Mouse (Mus musculus): ENCODE data around the gene Tnfrsf19. TPM values are rescaled to one million over a fixed set of nuclear protein-coding genes. Genes with fewer than 3 reads are reported as not detected.

Gene Tnfrsf19
- polyA plus RNA-seq, 1 experiment from 2014 or later: 5.1 TPM

- H3K9me3 ChIP-seq (replicated peaks; ENCODE audit: control insufficient read depth, low read length): no peaks in the 10 kb centered on the region
These were observed 41.0 kb downstream of the Tnfrsf19 start for GRCm38 (mm10) chr14:61005127-61005837.

DNA sequence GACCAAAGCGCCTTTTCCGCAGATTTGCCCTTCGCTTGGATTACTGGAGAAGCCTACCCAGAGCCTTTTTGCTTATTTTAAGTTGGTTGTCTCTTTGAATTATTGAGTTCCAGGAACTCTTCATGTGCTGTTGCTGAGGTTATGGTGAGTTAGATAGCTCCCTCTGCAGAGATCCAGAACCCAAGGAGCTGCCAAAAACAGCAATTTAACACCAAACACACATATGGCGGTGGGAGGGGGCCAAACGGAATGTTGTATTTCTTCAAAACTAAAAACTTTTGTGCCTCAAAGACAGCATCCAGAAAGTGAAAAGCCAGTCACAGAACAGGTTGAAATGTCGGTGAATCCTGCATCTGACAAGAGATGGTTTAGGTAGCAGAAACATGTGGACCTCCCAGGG is 42.6 kb downstream of the Tnfrsf19 start:
- 75% methylated on average over 6 of the region's 6 CpGs for WGBS (ENCODE audit: insufficient replicate concordance)

More at GRCm38 (mm10) chr14:61005127-61005837, 41.0 kb downstream of the Tnfrsf19 start:
- H3K27me3 ChIP-seq (ENCODE audit: control insufficient read depth, insufficient read depth, low read depth, low read length): no peaks in the 10 kb centered on the region
- no peaks in the 10 kb centered on the region for H3K4me1 ChIP-seq (ENCODE audit: control insufficient read depth, low read depth, low read length)
- no peak overlapping the region for H3K9ac ChIP-seq (ENCODE audit: low read depth, low read length)
- H3K36me3 ChIP-seq (ENCODE audit: control insufficient read depth, insufficient read depth): no peaks in the 10 kb centered on the region
- no peak overlapping the region for H3K4me3 ChIP-seq (ENCODE audit: low read depth, low read length)
- H3K27ac ChIP-seq (ENCODE audit: low read length): no peak overlapping the region
- no peak for ATAC-seq (ENCODE audit: low read depth)
- 45% methylated on average over 17 of the region's 17 CpGs for WGBS (ENCODE audit: insufficient replicate concordance)
- H3K4me2 ChIP-seq (ENCODE audit: low read depth, low read length): no peak overlapping the region

DNA sequence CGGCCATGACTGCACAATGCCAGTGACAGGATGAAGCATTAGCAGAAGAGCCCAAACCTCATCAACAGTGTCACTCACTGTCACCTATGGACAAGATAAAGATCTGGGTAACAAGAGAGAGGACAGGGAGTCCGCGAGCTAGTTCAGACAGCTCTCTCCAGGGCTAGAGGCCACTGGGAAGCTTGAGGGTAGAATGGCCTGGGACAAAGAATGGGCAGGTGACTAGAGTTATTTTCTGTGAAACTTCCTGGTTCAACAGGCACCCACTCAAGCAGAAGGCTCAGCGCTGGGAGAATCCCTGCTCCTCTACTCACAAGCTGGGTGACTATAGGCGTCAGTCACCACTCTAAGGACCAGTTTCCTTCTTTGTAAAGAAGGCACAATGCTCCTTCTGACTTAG is 46.2 kb downstream of the Tnfrsf19 start:
- Histone ChIP-seq H3K9me3 (replicated peaks; ENCODE audit: control insufficient read depth, low read length) (no peaks in the 10 kb centered on the region), H3K4me2 (ENCODE audit: low read depth, low read length) (no peak overlapping the region), H3K4me1 (ENCODE audit: control insufficient read depth, low read depth, low read length) (no peaks in the 10 kb centered on the region; the same call in 1 of the 2 replicates), H3K9ac (ENCODE audit: low read depth, low read length) (no peak overlapping the region), H3K27ac (ENCODE audit: low read length) (no peak overlapping the region), H3K27me3 (ENCODE audit: control insufficient read depth, insufficient read depth, low read depth, low read length) (no peaks in the 10 kb centered on the region), H3K4me3 (ENCODE audit: low read depth, low read length) (no peak overlapping the region), H3K36me3 (ENCODE audit: control insufficient read depth, insufficient read depth) (no peaks in the 10 kb centered on the region)
- ATAC-seq (ENCODE audit: low read depth): no peak
- WGBS (ENCODE audit: insufficient replicate concordance): 69% methylated on average over 5 of the region's 5 CpGs

More for the DNA sequence above, 42.6 kb downstream of the Tnfrsf19 start:
- no peak overlapping the region for H3K27ac ChIP-seq (ENCODE audit: low read length)
- no peaks in the 10 kb centered on the region for H3K9me3 ChIP-seq (replicated peaks; ENCODE audit: control insufficient read depth, low read length)
- H3K4me2 ChIP-seq (ENCODE audit: low read depth, low read length): no peak overlapping the region
- ATAC-seq (ENCODE audit: low read depth): no peak
- no peaks in the 10 kb centered on the region for H3K27me3 ChIP-seq (ENCODE audit: control insufficient read depth, insufficient read depth, low read depth, low read length)
- no peaks in the 10 kb centered on the region for H3K4me1 ChIP-seq (ENCODE audit: control insufficient read depth, low read depth, low read length)
- no peak overlapping the region for H3K4me3 ChIP-seq (ENCODE audit: low read depth, low read length)
- H3K9ac ChIP-seq (ENCODE audit: low read depth, low read length): no peak overlapping the region
- H3K36me3 ChIP-seq (ENCODE audit: control insufficient read depth, insufficient read depth): no peaks in the 10 kb centered on the region

- Histone ChIP-seq H3K27me3 (ENCODE audit: control insufficient read depth, insufficient read depth, low read depth, low read length) (no peaks in the 10 kb centered on the region), H3K27ac (ENCODE audit: low read length) (no peak overlapping the region), H3K9ac (ENCODE audit: low read depth, low read length) (no peak overlapping the region), H3K36me3 (ENCODE audit: control insufficient read depth, insufficient read depth) (no peaks in the 10 kb centered on the region), H3K9me3 (replicated peaks; ENCODE audit: control insufficient read depth, low read length) (no peaks in the 10 kb centered on the region), H3K4me3 (ENCODE audit: low read depth, low read length) (no peak overlapping the region), H3K4me2 (ENCODE audit: low read depth, low read length) (no peak overlapping the region), H3K4me1 (ENCODE audit: control insufficient read depth, low read depth, low read length) (peaks cover 2% of the 10 kb centered on the region; the same call in 1 of the 2 replicates)
- 65% methylated on average over 6 of the region's 6 CpGs for WGBS (ENCODE audit: insufficient replicate concordance)
- no peak for ATAC-seq (ENCODE audit: low read depth)
These were observed 49.7 kb downstream of the Tnfrsf19 start for GRCm38 (mm10) chr14:60996556-60996955.

DNA sequence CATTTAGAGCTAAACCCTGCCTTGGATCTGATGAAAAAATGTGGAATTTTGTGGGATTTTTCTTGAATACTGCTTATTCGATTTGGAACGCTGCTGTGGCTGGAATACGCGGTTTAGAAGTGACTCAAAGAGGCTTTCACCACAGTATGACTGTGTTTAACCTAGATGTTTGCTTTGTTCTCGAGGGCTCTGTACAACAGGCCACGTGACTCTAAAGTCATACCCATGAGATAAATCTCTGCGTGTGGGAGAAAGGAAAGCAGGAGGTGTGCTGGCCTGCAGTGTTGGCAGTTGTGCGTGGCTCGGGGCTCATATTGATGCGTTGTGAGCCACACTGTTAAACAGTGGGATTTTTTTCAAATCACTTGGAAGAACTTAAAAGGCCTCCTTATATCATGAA is 52.8 kb downstream of the Tnfrsf19 start:
- peak overlapping the region; percentile 82 for H3K27ac ChIP-seq (ENCODE audit: low read length)
- H3K36me3 ChIP-seq (ENCODE audit: control insufficient read depth, insufficient read depth): no peaks in the 10 kb centered on the region
- H3K4me3 ChIP-seq (ENCODE audit: low read depth, low read length): no peak overlapping the region
- peaks cover 2% of the 10 kb centered on the region; the same call in 1 of the 2 replicates for H3K4me1 ChIP-seq (ENCODE audit: control insufficient read depth, low read depth, low read length)
- H3K9ac ChIP-seq (ENCODE audit: low read depth, low read length): no peak overlapping the region
- H3K4me2 ChIP-seq (ENCODE audit: low read depth, low read length): peak overlapping the region; percentile 35; the same call in 1 of the 2 replicates
- ATAC-seq (ENCODE audit: low read depth): peak; percentile 86
- no peaks in the 10 kb centered on the region for H3K9me3 ChIP-seq (replicated peaks; ENCODE audit: control insufficient read depth, low read length)
- H3K27me3 ChIP-seq (ENCODE audit: control insufficient read depth, insufficient read depth, low read depth, low read length): no peaks in the 10 kb centered on the region
- WGBS (ENCODE audit: insufficient replicate concordance): 56% methylated on average over 10 of the region's 10 CpGs

- Histone ChIP-seq H3K27ac (ENCODE audit: low read length) (peak overlapping the region; percentile 82), H3K4me1 (ENCODE audit: control insufficient read depth, low read depth, low read length) (peaks cover 2% of the 10 kb centered on the region; the same call in 1 of the 2 replicates), H3K4me3 (ENCODE audit: low read depth, low read length) (no peak overlapping the region), H3K4me2 (ENCODE audit: low read depth, low read length) (peak overlapping the region; percentile 35; the same call in 1 of the 2 replicates), H3K36me3 (ENCODE audit: control insufficient read depth, insufficient read depth) (no peaks in the 10 kb centered on the region), H3K9ac (ENCODE audit: low read depth, low read length) (no peak overlapping the region), H3K9me3 (replicated peaks; ENCODE audit: control insufficient read depth, low read length) (no peaks in the 10 kb centered on the region), H3K27me3 (ENCODE audit: control insufficient read depth, insufficient read depth, low read depth, low read length) (no peaks in the 10 kb centered on the region)
- ATAC-seq (ENCODE audit: low read depth): peak; percentile 64
- WGBS (ENCODE audit: insufficient replicate concordance): 65% methylated on average over 3 of the region's 3 CpGs
These were observed 53.2 kb downstream of the Tnfrsf19 start for GRCm38 (mm10) chr14:60993092-60993491.

GRCm38 (mm10) chr14:60992144-60992543 is 54.1 kb downstream of the Tnfrsf19 start:
- H3K36me3 ChIP-seq (ENCODE audit: control insufficient read depth, insufficient read depth): no peaks in the 10 kb centered on the region
- H3K9ac ChIP-seq (ENCODE audit: low read depth, low read length): no peak overlapping the region
- no peak overlapping the region for H3K4me3 ChIP-seq (ENCODE audit: low read depth, low read length)
- H3K4me2 ChIP-seq (ENCODE audit: low read depth, low read length): no peak overlapping the region
- ATAC-seq (ENCODE audit: low read depth): no peak
- peaks cover 2% of the 10 kb centered on the region; the same call in 1 of the 2 replicates for H3K4me1 ChIP-seq (ENCODE audit: control insufficient read depth, low read depth, low read length)
- H3K27ac ChIP-seq (ENCODE audit: low read length): no peak overlapping the region
- WGBS (ENCODE audit: insufficient replicate concordance): 69% methylated on average over 4 of the region's 4 CpGs
- H3K27me3 ChIP-seq (ENCODE audit: control insufficient read depth, insufficient read depth, low read depth, low read length): no peaks in the 10 kb centered on the region
- H3K9me3 ChIP-seq (replicated peaks; ENCODE audit: control insufficient read depth, low read length): no peaks in the 10 kb centered on the region

GRCm38 (mm10) chr14:60988228-60988627 is 58.1 kb downstream of the Tnfrsf19 start:
- no peaks in the 10 kb centered on the region for H3K36me3 ChIP-seq (ENCODE audit: control insufficient read depth, insufficient read depth)
- no peak overlapping the region for H3K4me2 ChIP-seq (ENCODE audit: low read depth, low read length)
- no peaks in the 10 kb centered on the region for H3K9me3 ChIP-seq (replicated peaks; ENCODE audit: control insufficient read depth, low read length)
- H3K4me1 ChIP-seq (ENCODE audit: control insufficient read depth, low read depth, low read length): no peaks in the 10 kb centered on the region; the same call in 1 of the 2 replicates
- H3K4me3 ChIP-seq (ENCODE audit: low read depth, low read length): no peak overlapping the region
- no peaks in the 10 kb centered on the region for H3K27me3 ChIP-seq (ENCODE audit: control insufficient read depth, insufficient read depth, low read depth, low read length)
- WGBS (ENCODE audit: insufficient replicate concordance): 38% methylated on average over 6 of the region's 6 CpGs
- no peak overlapping the region for H3K9ac ChIP-seq (ENCODE audit: low read depth, low read length)
- no peak overlapping the region for H3K27ac ChIP-seq (ENCODE audit: low read length)
- ATAC-seq (ENCODE audit: low read depth): no peak

DNA sequence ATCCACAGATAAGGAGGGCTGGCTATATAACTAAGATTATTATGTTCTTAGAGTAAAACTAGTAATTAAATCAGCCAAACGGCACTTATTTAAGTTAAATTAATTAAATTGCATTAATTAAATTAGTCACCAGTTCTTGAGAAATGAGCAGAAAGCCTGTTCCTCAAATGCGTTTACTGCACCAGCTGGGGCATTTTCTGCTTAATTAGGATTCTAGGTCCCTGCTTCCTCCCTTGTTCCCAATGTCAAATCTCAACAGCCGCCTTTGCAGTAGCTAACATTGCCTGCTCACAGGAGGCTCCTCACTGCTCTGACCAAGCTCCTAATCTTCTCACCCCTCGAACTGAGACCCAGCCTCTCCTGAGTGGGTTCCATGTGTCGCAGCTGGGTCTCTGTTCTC is 59.4 kb downstream of the Tnfrsf19 start:
- WGBS (ENCODE audit: insufficient replicate concordance): 62% methylated on average over 5 of the region's 5 CpGs
- no peak overlapping the region for H3K27ac ChIP-seq (ENCODE audit: low read length)

More for the DNA sequence above, 59.4 kb downstream of the Tnfrsf19 start:
- H3K36me3 ChIP-seq (ENCODE audit: control insufficient read depth, insufficient read depth): no peaks in the 10 kb centered on the region
- no peak overlapping the region for H3K4me2 ChIP-seq (ENCODE audit: low read depth, low read length)
- H3K9ac ChIP-seq (ENCODE audit: low read depth, low read length): no peak overlapping the region
- H3K27me3 ChIP-seq (ENCODE audit: control insufficient read depth, insufficient read depth, low read depth, low read length): no peaks in the 10 kb centered on the region
- no peaks in the 10 kb centered on the region; the same call in 1 of the 2 replicates for H3K4me1 ChIP-seq (ENCODE audit: control insufficient read depth, low read depth, low read length)
- no peak overlapping the region for H3K4me3 ChIP-seq (ENCODE audit: low read depth, low read length)
- H3K9me3 ChIP-seq (replicated peaks; ENCODE audit: control insufficient read depth, low read length): no peaks in the 10 kb centered on the region
- no peak for ATAC-seq (ENCODE audit: low read depth)
